Mouse (Mus musculus): Measurements from ENCODE around the gene Xirp1. TPM values are rescaled to one million over a fixed set of nuclear protein-coding genes. Genes with fewer than 3 reads are reported as not detected.

Xirp1 gene
- 0.25 and 0.49 TPM in 2 replicates for polyA plus RNA-seq (2016; fragmentation: Nextera tagmentation; extraction: Ambion mirVana)

GRCm38 (mm10) chr9:120023086-120023811, at the start of gene Xirp1:
Xirp1 (minus strand) TSS chr9:120023598.
- H3K4me3 ChIP-seq = no peak within 1 kb of the TSS
- H3K9me3 ChIP-seq = no peaks in the 10 kb centered on the region
- no peak within 1 kb of the TSS for H3K27ac ChIP-seq
- no peaks in the 10 kb centered on the region for H3K4me1 ChIP-seq
- H3K4me2 ChIP-seq (replicated peaks) = no peak within 1 kb of the TSS
- WGBS = 88% methylated on average over 18 of the region's 18 CpGs
- H3K36me3 ChIP-seq = no peaks in the 10 kb centered on the region
- no peak within 1 kb of the TSS for H3K9ac ChIP-seq
- H3K27me3 ChIP-seq (replicated peaks) = no peaks in the 10 kb centered on the region
- no peak for ATAC-seq (ENCODE audit: low FRiP score, low read depth)

DNA sequence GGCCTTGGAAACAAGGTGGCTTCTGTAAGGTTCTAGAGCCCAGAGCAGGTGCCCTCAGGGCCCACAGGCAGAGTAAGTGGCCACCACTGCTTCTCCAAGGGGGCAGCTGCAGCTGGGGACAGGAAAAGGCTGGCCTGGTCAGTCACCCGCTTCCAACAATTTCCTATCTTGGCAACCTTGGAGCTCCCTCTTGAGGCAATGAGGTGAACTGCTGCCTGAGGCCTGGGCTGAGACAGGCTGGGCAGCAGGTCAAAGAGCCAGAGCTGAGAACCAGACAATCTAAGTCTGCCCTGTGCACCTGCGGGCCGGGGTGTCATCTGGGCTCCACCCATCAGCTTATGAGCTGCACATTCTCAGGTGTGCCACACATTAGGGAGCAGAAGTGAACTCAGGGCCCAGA, 49.8 kb upstream of the Xirp1 start:
- Histone ChIP-seq H3K36me3 (no peaks in the 10 kb centered on the region), H3K9me3 (no peaks in the 10 kb centered on the region), H3K4me1 (no peaks in the 10 kb centered on the region), H3K27ac (no peak overlapping the region), H3K4me3 (no peak overlapping the region), H3K4me2 (replicated peaks) (no peak overlapping the region), H3K27me3 (replicated peaks) (no peaks in the 10 kb centered on the region), H3K9ac (no peak overlapping the region)
- WGBS = 34% methylated on average over 3 of the region's 3 CpGs
- no peak for ATAC-seq (ENCODE audit: low FRiP score, low read depth)

DNA sequence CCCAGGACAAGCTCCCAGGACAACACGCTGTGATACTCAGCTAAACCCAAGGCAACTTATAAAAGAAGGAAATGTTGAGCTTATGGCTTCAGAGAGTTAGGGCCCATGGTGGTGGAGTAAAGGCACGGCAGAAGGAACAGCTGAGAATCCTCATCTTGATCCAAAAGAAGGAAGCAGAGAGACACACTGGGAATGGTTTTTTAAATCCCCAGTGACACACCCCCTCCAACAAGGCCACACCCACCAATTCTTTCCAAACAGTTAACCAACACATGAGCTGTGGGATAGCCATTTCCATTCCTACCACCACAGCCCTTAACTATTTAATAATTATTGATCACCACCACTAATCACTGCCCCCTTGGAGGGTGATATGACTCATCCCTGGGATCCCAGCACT, 47.9 kb upstream of the Xirp1 start:
- H3K36me3 ChIP-seq = no peaks in the 10 kb centered on the region
- 78% methylated on average over 2 of the region's 2 CpGs for WGBS
- ATAC-seq (ENCODE audit: low FRiP score, low read depth) = no peak

DNA sequence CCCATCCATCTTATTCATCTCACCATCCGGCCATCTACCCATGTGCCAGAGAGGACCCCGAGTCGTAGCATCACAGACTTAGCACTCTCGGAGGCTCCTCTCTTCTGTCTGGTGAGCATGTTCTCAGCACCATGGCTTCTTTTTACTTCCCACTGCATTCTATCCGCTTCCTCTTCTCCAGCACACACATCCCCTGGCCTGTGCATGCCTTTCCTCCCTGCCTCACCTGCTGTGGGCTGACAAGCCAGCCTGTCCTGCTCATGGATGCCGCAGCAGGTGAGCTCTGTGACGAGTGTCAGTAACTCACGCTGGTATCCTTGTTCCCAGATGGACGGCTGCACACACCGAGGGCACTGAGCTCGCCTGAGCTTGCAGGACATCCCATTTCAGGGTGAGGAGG, 46.4 kb upstream of the Xirp1 start, which contains the start of gene Cx3cr1:
Gene Cx3cr1, minus strand, starts transcription at position 101 of the 400 bp plus-strand sequence.
- ATAC-seq (ENCODE audit: low FRiP score, low read depth) = no peak
- 84% methylated on average over 11 of the region's 11 CpGs for WGBS
- no peak within 1 kb of the TSS for H3K9ac ChIP-seq

More for the DNA sequence above, 47.9 kb upstream of the Xirp1 start:
- no peak overlapping the region for H3K4me2 ChIP-seq (replicated peaks)
- no peak overlapping the region for H3K9ac ChIP-seq
- no peaks in the 10 kb centered on the region for H3K9me3 ChIP-seq
- H3K4me3 ChIP-seq = no peak overlapping the region
- no peaks in the 10 kb centered on the region for H3K4me1 ChIP-seq
- H3K27me3 ChIP-seq (replicated peaks) = no peaks in the 10 kb centered on the region
- H3K27ac ChIP-seq = no peak overlapping the region

GRCm38 (mm10) chr9:120068047-120068446, 44.6 kb upstream of the Xirp1 start:
- H3K9ac ChIP-seq = no peak overlapping the region
- no peaks in the 10 kb centered on the region for H3K4me1 ChIP-seq
- ATAC-seq (ENCODE audit: low FRiP score, low read depth) = no peak
- no peak overlapping the region for H3K4me2 ChIP-seq (replicated peaks)
- H3K36me3 ChIP-seq = no peaks in the 10 kb centered on the region
- no peak overlapping the region for H3K27ac ChIP-seq
- WGBS = 68% methylated on average over 10 of the region's 10 CpGs
- H3K27me3 ChIP-seq (replicated peaks) = no peaks in the 10 kb centered on the region
- H3K9me3 ChIP-seq = no peaks in the 10 kb centered on the region
- H3K4me3 ChIP-seq = no peak overlapping the region

More for the DNA sequence above, 46.4 kb upstream of the Xirp1 start, which contains the start of gene Cx3cr1:
- Histone ChIP-seq H3K27me3 (replicated peaks) (no peaks in the 10 kb centered on the region), H3K4me3 (no peak within 1 kb of the TSS), H3K4me1 (no peaks in the 10 kb centered on the region), H3K36me3 (no peaks in the 10 kb centered on the region), H3K9me3 (no peaks in the 10 kb centered on the region), H3K4me2 (replicated peaks) (no peak within 1 kb of the TSS), H3K27ac (no peak within 1 kb of the TSS)

GRCm38 (mm10) chr9:120067609-120068008, 44.2 kb upstream of the Xirp1 start:
- no peak for ATAC-seq (ENCODE audit: low FRiP score, low read depth)
- H3K4me1 ChIP-seq = no peaks in the 10 kb centered on the region
- no peaks in the 10 kb centered on the region for H3K27me3 ChIP-seq (replicated peaks)
- no peak overlapping the region for H3K4me2 ChIP-seq (replicated peaks)
- H3K4me3 ChIP-seq = no peak overlapping the region
- 84% methylated on average over 2 of the region's 2 CpGs for WGBS
- no peaks in the 10 kb centered on the region for H3K9me3 ChIP-seq
- H3K27ac ChIP-seq = no peak overlapping the region
- H3K9ac ChIP-seq = no peak overlapping the region
- H3K36me3 ChIP-seq = no peaks in the 10 kb centered on the region

- Histone ChIP-seq H3K27ac (no peak overlapping the region), H3K4me1 (no peaks in the 10 kb centered on the region), H3K9me3 (no peaks in the 10 kb centered on the region), H3K4me2 (replicated peaks) (no peak overlapping the region), H3K4me3 (no peak overlapping the region), H3K27me3 (replicated peaks) (no peaks in the 10 kb centered on the region), H3K36me3 (no peaks in the 10 kb centered on the region), H3K9ac (no peak overlapping the region)
- ATAC-seq (ENCODE audit: low FRiP score, low read depth) = no peak
- WGBS = 89% methylated on average over 4 of the region's 4 CpGs
These were observed 40.9 kb upstream of the Xirp1 start for GRCm38 (mm10) chr9:120064317-120064716.

- Histone ChIP-seq H3K27ac (no peak overlapping the region), H3K9ac (no peak overlapping the region), H3K4me3 (no peak overlapping the region), H3K4me2 (replicated peaks) (no peak overlapping the region), H3K9me3 (no peaks in the 10 kb centered on the region), H3K4me1 (0 out of 2 replicates have a peak, but pooled peaks cover 3% of the 10 kb centered on the region), H3K27me3 (replicated peaks) (no peaks in the 10 kb centered on the region), H3K36me3 (no peaks in the 10 kb centered on the region)
- ATAC-seq (ENCODE audit: low FRiP score, low read depth) = no peak
- 74% methylated on average over 3 of the region's 3 CpGs for WGBS
These were observed 35.3 kb upstream of the Xirp1 start for GRCm38 (mm10) chr9:120058730-120059129.

DNA sequence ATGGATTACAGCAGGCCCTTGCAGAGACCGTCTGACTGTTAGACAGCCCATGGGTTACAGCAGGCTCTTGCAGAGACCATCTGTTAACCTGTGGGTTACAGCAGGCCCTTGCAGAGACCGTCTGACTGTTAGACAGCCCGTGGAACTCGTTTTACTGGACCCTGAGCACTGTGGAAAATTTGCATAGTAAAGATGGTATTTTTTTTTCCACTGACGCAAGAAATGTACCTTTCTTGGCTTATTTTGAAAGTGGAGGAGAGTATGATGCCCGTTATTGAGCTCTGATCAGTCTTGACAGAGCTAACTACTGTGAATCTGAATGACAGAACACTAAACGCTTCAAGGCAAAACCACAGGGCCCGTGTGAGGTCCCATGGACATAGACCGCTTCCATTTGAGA, 32.8 kb upstream of the Xirp1 start:
- Histone ChIP-seq H3K27ac (no peak overlapping the region), H3K36me3 (no peaks in the 10 kb centered on the region), H3K4me3 (no peak overlapping the region), H3K9me3 (no peaks in the 10 kb centered on the region), H3K9ac (no peak overlapping the region), H3K4me2 (replicated peaks) (no peak overlapping the region), H3K4me1 (0 out of 2 replicates have a peak, but pooled peaks cover 3% of the 10 kb centered on the region), H3K27me3 (replicated peaks) (no peaks in the 10 kb centered on the region)
- 83% methylated on average over 9 of the region's 9 CpGs for WGBS
- ATAC-seq (ENCODE audit: low FRiP score, low read depth) = no peak

GRCm38 (mm10) chr9:120054545-120055277, 31.3 kb upstream of the Xirp1 start:
- no peak overlapping the region for H3K4me2 ChIP-seq (replicated peaks)
- H3K27me3 ChIP-seq (replicated peaks) = no peaks in the 10 kb centered on the region
- H3K9me3 ChIP-seq = no peaks in the 10 kb centered on the region
- WGBS = 53% methylated on average over 8 of the region's 8 CpGs
- no peak overlapping the region for H3K27ac ChIP-seq
- 0 out of 2 replicates have a peak, but pooled peaks cover 3% of the 10 kb centered on the region for H3K4me1 ChIP-seq
- no peaks in the 10 kb centered on the region for H3K36me3 ChIP-seq
- H3K9ac ChIP-seq = 0 out of 2 replicates have a peak overlapping the region, but pooled peaks have one; percentile 3
- no peak overlapping the region for H3K4me3 ChIP-seq
- no peak for ATAC-seq (ENCODE audit: low FRiP score, low read depth)

GRCm38 (mm10) chr9:120049407-120049806, 26.0 kb upstream of the Xirp1 start:
- H3K27ac ChIP-seq = no peak overlapping the region
- 85% methylated on average over 3 of the region's 3 CpGs for WGBS
- no peaks in the 10 kb centered on the region for H3K27me3 ChIP-seq (replicated peaks)
- no peak for ATAC-seq (ENCODE audit: low FRiP score, low read depth)
- H3K4me1 ChIP-seq = no peaks in the 10 kb centered on the region
- H3K4me2 ChIP-seq (replicated peaks) = no peak overlapping the region
- H3K36me3 ChIP-seq = no peaks in the 10 kb centered on the region
- no peak overlapping the region for H3K4me3 ChIP-seq
- no peak overlapping the region for H3K9ac ChIP-seq
- H3K9me3 ChIP-seq = no peaks in the 10 kb centered on the region

DNA sequence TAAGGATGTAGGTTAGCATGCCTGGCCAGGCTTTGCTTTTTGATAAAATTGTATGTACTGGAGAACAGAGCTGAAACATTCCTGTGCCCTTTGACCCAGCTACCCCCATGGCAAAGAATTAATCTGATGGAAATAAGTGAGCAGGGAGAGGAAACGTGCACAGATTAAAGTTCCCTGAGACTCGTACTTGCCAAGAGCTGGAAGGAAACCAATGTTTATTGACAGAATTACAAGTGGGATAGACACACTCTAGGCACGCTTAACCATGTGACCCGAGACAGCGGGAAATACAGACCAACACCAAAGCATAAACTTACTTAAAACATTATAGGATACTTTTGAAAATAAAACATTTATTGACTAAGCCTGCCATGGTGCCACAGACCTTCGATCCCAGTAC, 25.1 kb upstream of the Xirp1 start:
- no peak overlapping the region for H3K27ac ChIP-seq
- WGBS = 83% methylated on average over 6 of the region's 6 CpGs
- ATAC-seq (ENCODE audit: low FRiP score, low read depth) = no peak

More for the DNA sequence above, 25.1 kb upstream of the Xirp1 start:
- no peaks in the 10 kb centered on the region for H3K36me3 ChIP-seq
- H3K27me3 ChIP-seq (replicated peaks) = no peaks in the 10 kb centered on the region
- no peak overlapping the region for H3K4me3 ChIP-seq
- H3K9me3 ChIP-seq = no peaks in the 10 kb centered on the region
- no peak overlapping the region for H3K9ac ChIP-seq
- H3K4me2 ChIP-seq (replicated peaks) = no peak overlapping the region
- no peaks in the 10 kb centered on the region for H3K4me1 ChIP-seq
